Mouse (Mus musculus) fat pad, adult 2 months (tissue): Measurements from ENCODE around the gene Hsd17b1.

Source experiments
- DNase-seq: peaks from one replicate; pipeline ENCODE4 v3.0.0-alpha.2; 2011; ENCODE audit warnings: low read depth, low spot score; ENCODE audit errors: extremely low read depth

Hsd17b1 gene

DNA sequence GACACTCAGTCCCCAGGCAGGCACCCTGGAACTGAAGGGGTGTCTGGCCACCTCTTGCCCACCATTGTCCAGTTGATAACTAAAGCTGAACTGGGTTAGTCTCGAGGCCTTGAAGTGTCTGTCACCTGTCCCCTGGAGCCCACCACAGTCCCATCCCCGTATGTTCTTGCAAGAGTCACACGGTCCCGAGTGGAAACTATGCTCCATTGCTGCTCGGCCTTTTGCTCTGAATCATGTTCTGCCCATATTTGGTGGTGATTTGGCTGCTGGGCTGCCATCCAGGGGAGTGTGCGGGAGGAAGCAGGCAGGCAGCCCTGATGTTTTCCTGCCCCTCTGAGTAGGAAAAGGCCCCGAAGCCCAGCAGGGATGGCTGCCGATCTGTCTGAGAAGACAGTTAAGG is 18.1 kb upstream of the Hsd17b1 start:
- no peak for DNase-seq

DNA sequence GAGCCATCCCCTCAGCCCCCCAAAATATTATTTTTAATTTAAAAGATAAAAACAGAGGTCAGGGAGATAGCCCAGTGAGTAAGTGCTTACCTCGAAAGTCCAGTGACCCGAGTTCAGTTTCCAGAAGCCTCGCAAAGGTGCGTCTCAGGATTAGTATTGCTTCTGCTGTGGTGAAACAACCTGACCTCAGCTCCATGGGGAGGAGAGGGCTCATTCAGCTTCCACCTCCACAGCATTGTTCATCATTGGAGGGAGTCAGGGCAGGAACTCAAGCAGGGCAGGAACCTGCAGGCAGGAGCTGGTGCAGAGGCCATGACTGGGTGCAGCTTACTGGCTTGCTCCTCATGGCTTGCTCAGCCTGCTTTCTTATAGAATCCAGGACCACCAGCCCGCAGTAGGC is 17.2 kb upstream of the Hsd17b1 start:
- no peak for DNase-seq

DNA sequence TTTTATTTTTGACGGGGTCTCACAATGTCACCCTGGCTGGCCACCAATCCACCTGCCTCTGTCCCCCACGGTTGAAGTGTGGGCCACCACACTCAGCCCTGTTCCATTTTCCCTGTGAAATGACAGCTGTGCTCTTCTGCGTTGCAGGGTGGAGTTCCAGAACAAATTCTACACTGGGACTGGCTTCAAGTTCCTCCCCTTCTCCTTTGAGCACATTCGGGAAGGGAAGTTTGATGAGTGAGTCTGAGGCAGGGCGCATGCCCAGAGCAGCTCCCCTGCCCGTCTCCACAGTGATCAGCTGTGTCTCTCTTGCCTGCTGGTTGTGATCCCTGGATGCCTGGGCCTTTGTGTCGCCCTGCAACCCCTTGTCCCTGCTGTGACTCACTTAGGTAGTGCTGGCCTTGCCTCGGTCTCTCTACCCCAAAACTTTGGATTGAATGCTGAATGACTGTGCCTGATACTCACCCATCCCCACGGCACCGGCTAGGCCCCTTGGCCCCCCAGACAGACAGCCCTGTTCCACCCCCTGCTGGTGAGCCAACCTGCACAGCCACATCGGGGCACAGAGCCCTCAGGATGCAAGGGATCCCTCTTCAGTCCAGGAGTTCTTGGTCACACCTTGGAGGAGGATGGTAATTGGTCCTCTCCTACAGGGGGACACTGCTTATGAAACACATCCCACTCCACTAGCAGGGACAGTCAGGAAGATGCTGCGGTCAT is 15.9 kb upstream of the Hsd17b1 start:
- no peak for DNase-seq

DNA sequence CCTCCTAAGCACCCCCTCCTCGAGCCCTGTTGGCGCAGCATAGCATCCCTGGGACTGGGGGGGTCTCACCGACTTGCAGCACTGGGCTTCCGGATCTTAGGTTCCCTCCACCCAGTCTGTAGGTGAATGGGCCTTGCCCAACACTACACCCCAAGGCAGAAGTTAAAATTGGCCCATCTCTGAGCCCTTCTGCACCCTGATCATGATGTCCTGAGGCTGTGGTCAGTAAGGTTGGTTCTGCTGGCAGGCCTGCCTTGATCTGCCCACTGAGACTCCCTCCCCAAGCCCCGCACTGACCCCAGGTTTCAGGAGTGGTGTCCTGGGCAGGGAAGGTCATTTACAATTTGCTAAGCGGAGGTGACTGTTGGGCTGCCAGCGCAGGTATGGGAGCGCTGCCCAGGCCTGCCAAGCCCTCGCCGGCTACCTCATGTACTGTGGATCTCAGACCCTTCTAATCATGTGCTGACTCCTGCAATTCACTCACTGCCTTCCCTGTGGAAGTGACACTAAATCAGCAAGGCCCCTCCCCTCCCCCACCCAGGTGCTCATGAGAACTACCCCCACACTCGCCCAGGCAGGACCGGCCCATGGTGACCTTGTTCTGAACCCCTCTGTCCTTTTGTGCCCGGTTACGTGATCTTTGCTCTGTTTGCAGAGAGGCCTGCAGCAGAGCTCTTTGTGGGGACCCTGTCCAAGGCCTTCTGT is 15.1 kb upstream of the Hsd17b1 start:
- DNase-seq = no peak

DNA sequence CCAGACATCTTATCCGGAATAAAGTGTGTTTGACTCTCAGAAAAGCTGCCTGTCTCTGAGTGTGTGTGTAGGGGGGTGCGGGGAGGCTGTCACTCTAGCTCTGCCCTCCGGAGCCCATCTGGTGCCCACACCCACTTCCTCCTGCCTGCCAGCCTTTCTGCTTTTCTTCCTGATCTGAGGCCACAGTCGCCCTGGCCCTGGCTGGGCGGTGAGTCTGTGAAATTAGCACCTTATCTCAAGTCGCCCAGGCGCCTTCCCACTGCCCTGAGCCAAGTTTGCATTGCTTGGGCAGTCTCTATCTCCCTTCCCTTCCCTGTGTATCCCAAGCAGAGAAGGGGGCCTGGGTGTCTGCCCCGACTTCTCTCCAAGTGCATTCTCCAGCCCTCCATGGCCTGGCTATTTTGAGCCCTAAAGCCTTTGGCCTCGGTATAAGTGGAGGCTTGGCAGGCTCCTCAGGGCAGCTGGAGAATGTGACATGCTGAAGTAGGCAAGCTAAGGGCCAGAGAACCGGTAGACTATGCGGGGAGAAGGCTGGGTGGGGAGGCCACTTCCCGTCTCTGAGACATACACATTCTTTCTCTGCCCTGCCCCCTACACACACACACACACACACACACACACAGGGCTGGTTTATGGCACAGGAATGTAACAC is 14.4 kb upstream of the Hsd17b1 start:
- no peak for DNase-seq

DNA sequence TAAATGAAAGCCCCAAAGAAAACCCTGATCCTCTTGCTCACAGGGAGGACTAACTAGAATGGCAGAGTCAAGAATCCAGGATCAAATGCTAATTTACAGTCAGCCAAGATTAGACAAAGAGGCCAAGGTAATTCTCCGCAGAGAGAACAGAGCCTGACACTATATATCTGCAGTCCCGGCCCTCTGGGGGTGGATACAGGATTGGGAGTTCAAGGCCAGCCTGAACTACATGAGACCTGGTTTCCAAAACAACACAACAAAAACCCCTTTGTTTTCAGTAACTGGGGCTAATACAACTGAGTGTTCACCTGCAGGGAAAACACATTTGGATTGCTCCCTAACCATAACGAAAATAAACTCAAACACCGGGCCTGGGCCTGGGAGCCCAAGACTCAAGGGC is 13.7 kb upstream of the Hsd17b1 start:
- no peak for DNase-seq

DNA sequence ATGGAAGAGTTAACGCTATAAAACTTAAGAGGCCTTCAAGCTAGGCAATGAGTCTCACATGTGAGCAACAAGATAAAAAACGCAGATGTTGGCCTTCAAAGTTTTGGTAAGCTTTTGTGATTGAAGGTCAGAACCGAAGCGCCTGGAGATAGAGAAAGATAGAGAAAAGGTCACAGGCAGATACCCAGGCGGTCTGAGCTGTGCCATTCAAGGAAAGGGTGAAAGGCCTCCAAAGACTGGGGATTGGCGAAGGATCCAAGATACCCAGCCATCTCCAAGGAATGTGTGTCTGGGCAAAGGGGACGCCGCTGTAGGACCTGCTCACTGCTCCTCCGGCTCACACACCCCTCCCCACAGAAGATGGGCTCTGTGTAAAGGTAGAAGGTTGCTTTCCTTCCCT is 13.2 kb upstream of the Hsd17b1 start:
- no peak for DNase-seq

DNA sequence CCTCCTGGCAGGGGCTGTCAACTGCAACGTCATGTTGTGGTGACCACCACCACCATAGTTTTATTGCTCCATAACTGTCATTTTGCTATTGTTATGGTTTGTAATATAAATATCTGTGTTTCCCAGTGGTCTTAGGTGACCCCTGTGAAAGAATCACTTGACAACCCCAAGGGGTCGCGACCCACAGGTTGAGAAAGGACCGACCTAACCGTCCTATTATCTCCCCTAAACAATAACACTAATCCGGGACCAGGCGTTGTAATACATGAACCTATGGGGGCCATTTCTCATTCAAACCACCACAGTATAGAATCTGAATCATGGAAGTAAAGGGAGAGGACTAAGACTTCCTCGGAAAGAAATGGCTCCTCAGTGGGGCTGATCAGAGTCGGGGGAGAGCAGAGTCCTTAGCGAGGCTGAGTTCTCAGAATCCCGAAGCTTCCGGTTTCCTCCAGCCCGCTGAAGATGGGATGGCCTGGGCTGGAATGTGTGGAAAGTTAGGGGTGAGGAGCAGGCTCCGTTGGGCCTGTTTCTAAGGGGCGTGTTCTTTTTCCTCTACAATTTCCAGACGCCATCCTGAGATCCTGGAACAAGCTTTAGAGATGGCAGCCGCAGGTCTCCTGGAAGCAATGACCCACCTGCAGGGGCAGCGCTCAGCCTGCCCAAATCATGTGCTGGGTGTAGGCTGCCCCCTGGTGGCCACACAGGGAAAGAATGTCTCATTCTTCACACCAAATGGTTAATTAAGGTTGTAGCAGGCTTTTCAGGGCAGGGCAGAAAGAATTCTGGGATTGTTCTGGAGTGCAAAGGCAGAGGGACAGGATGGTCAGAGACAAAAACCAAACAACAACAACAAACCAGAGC is 11.4 kb upstream of the Hsd17b1 start:
- no peak for DNase-seq

DNA sequence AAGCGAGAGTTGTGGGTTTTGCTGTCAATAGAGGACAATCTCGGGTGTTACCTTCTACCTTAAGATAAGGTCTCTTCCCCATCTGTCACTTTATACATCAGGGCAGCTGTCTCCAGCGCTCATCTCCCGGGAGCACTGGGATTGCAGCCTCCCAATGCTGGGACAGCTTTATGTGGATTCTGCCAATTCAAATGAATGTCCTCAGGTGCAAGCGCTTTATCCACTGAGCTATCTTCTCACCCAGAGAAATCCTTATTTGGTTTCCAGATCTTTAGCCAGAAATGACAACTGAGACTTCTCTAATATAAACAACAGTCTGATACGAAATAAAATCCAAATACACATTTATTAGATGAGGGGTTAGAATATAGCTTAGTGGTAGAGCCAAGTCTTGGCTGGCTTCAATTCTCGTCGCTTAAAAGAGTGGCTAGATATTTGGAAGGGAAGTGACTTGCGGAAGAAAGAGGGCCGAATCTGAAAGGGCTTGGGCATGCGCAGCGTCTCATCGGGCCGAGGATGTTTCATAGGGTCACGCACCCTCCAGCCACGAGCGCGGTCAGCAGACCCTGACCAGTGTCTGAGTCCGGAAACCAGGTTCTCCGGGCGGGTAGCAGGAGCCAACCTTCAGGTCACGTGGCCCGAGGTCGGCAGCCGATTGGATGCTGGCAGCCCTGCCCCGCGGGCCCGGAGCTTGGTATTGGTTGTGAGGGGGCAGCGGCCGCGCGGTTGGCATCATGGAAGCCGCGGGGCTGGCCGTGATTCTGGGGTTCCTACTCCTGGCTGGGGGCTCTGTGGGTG is 8.6 kb upstream of the Hsd17b1 start, which contains the start of gene Naglu:
Gene Naglu (plus strand): TSS at position 622 of the 798 bp plus-strand sequence.
- DNase-seq = no peak

DNA sequence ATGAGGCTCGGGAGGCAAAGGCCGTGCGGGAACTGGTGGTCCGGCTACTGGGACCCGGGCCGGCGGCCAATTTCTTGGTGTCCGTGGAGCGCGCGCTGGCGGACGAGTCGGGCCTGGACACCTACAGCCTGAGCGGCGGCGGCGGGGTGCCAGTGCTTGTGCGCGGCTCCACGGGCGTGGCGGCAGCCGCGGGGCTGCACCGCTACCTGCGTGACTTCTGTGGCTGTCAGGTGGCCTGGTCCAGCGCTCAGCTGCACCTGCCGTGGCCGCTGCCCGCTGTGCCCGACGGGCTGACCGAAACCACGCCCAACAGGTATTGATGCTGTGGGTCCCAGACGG is 8.1 kb upstream of the Hsd17b1 start:
- DNase-seq = no peak

DNA sequence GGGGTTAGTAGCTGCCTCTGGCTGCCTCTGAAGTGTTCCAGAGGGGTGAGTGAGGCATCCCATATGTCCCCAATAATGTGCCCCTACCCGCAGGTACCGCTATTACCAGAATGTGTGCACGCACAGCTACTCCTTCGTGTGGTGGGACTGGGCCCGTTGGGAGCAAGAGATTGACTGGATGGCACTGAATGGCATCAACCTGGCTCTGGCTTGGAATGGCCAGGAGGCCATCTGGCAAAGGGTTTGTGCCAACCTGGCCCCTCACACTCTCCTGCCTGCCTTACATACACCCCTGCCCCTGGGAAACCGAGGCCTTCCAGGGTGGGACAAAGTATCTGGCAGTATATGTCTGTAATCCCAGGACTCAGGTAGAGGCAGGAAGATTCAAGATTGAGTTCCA is 7.2 kb upstream of the Hsd17b1 start:
- no peak for DNase-seq

DNA sequence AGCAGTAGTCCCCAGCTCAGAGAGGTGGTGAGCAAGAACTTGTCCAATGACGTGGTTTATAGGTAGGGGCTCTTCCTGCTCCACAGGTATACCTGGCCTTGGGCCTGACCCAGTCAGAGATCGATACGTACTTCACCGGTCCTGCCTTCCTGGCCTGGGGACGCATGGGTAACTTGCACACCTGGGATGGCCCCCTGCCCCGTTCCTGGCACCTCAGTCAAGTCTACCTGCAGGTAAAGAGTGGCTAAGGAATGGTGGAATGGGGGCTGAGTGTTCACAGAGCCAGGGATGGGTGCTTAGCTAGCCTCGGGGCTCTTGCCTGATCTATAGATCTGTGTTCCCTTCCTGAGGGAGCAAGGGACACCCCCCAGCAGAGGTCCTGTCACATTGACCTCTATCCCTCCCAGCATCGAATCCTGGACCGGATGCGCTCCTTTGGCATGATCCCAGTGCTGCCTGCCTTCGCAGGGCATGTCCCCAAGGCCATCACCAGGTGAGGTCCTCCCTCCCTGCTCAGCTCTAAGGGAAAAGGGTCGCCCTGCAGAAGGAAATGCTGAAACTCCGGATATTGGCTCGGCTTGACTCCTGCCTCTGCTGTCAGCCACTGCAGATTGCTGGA is 6.3 kb upstream of the Hsd17b1 start:
- DNase-seq = no peak

DNA sequence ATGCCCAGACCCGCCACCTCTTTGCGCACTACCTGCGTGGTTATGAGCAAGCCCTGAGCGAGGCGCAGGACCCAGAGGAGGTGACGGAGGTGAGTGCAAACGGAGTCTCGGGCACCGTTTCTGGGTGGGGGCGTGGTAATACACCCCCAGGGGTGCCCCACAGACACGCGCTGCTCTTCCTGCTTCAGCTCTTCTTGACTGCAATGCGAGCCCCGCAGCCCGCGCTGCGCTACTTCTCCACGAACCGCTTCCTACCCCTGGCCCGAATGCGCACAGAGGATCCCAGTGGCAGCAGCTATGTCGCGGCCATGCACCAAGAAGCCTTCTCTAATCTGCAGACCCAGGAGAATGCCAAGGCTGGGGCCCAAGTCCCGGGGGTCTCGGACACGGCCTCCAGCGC is 1.5 kb downstream of the Hsd17b1 start:
- DNase-seq = no peak

DNA sequence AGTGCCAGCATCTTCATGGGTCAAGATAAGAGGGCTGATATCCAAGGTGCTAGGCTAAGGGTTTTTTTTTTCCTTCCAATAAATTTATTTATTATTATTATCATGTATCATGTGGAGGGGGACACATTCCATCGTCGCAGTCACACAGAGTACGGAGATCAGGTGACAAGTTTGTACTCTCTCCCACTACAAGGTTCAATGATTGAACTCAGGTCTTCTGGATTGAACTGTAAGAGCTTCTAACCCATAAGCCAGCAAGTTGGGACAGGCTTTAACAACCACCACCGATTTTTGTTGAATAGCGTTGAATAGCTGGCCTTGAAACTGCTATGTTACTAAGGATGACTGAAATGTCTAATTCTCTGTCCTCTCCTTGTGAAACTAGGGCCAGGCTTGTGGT is 2.2 kb downstream of the Hsd17b1 start:
- DNase-seq = no peak

DNA sequence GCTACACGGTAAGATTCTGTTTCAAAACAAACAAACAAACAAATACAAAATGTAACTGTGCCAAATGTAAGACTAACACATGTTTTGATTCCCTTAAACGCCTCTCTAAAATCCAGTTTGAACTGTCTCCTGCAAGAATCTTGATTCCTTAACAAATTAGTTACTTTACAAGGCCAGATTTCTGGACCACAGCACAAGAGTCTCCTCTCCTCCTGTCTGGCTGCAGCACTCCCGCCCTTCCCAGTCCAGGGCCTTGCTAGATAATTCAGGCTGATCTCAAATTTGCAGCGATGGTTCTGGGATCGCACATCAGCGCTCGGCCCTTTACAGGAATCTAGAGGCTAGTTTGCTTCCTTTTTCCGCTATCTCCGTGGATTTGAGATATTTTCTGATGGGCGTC is 3.4 kb downstream of the Hsd17b1 start:
- no peak for DNase-seq

DNA sequence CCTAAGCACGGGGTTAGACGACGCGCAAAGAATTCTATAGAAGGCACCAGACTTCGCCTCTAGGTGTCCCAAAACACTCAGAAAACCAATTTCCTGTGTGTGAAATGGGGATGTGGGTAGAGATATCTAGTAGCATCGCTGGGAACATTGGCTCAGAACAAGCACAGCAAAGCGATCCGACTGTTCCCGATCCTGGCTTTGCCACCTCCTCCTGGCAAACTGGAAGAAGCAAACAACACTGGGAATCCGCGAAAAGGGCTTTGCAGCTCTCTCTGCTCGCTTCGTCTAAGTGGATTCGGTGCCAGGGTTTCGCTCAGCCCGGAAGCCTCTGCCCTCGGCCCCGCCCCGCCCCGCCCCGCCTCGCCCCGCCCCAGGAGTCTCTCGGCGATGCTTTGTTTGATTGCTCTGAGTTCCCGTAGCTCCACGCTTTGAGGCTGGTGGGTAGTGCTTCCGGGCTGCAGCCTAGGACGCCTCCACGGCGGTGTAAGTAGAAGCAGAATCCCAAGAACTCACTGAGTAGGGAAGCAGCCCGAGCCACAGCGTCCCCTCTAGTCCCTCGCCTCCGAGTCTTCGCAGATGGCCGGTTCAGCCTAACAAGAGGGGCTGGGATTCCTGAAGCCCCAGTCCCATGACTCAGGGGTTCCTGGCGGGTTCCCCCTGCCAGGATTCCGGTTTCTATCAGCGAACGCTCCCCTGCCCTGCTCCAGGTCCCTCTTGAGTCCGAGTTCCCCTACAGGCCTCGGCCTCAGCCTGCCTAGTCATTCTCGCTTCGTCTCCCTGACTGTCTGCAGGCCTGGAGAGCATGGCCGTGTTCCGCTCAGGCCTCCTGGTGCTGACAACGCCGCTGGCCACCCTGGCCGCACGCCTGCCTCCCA is 4.2 kb downstream of the Hsd17b1 start, which contains the start of gene Coasy:
Gene Coasy (plus strand): TSS at position 358 of the 875 bp plus-strand sequence.
- DNase-seq = no peak

DNA sequence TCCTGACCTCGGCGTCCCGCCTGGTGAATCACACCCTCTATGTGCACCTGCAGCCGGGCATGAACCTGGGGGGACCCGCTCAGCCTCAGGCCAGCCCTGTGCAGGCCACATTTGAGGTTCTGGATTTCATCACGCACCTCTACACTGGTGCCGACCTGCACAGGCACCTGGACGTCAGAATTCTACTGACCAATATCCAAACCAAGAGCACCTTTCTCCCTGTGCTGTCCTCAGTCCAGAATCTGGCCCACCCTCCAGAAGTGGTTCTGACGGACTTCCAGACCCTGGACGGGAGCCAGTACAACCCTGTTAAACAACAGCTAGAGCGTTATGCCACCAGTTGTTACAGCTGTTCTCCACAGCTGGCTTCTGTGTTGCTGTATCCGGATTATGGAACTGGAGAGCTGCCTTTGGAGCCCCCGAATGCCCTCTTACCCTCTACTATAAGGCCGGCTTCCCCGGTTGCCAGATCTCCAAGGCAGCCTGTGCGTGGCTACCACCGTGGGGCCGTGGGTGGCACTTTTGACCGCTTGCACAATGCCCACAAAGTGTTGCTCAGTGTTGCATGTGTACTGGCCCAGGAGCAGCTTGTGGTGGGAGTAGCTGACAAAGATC is 5.0 kb downstream of the Hsd17b1 start:
- DNase-seq = no peak

DNA sequence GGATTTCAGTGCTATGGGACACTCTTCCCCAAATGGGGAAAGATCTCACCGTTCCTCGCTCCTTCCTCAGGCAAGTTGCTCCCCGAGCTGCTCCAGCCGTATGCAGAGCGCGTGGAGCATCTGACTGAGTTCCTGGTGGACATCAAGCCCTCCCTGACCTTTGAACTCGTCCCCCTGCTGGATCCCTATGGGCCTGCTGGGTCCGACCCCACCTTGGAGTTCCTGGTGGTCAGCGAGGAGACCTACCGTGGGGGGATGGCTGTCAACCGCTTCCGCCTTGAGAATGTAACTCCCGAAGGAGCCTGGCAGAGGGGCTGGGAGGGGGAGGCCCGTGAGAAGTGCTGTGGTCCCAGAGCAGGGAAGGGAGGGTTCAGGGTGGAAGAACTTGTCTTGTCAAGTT is 6.0 kb downstream of the Hsd17b1 start:
- no peak for DNase-seq

DNA sequence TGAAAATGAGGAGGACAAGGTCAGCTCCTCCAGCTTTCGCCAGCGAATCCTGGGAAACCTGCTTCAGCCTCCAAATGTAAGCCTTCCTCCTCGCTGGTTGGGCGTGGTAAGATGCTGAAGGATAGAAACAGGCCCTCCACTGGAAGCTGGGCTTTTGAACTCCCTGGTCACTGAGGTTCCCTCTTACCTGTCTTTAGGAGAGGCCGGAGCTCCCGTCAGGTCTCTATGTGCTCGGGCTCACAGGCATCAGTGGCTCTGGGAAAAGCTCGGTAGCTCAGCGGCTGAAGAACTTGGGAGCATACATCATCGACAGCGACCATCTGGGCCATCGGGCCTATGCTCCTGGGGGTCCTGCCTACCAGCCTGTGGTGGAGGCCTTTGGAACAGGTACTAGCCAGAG is 6.6 kb downstream of the Hsd17b1 start:
- no peak for DNase-seq
